Mouse (Mus musculus) ZHBTc4 (cell line): ENCODE results near the gene 6030468B19Rik.
"Not testable (repeated sequence)": the region's sequence is repeated elsewhere in the genome, so short reads cannot be mapped to it uniquely, and the experiment has no call there.

ENCODE experiments used
- DNase-seq: peaks from one replicate; pipeline ENCODE4 v3.0.0-alpha.2; 2011; ENCODE audit warnings: low read depth, low spot score

Gene 6030468B19Rik

GRCm38 (mm10) chr11:117778851-117779433 lies 18.5 kb upstream of the 6030468B19Rik start:
- peak; percentile 62 for DNase-seq

- DNase-seq = peak; percentile 46
Observed at GRCm38 (mm10) chr11:117779434-117780198, 17.8 kb upstream of the 6030468B19Rik start.

GRCm38 (mm10) chr11:117780199-117780515 lies 17.3 kb upstream of the 6030468B19Rik start:
- peak; percentile 40 for DNase-seq

GRCm38 (mm10) chr11:117780582-117781111 lies 16.8 kb upstream of the 6030468B19Rik start:
- DNase-seq = peak; percentile 95

DNA sequence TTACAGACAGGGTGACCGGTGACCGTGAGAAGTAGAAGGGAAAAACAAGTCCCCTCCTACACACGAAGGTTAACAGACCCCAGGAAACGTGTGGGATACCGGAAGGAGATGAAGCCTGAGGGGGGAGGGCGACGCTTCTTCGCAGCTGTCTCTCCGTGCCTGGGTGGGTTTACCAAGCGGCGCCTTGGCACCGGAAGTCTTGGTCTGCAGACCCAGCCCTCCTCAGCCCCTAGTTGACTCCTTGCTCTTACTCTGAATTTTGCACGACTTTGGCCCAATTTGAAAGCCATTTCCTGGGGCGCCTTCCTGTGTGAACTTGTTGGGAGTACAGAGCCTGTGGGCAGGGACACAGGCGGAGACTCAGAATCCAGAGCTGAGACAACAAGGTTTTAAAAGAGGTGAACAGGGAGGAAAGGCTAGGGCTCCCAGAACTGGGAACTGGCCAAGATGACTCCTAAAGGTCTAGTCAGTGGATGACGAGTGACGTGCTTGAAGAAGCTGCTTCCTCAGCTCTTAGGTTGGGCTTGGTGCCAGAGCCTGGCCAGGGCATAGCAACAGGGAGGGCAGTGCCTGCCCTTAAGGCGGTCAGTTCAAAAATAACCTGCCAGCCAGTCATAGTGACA lies 16.1 kb upstream of the 6030468B19Rik start:
- no peak for DNase-seq

- peak; percentile 29 for DNase-seq
Observed at GRCm38 (mm10) chr11:117781993-117782704, 15.3 kb upstream of the 6030468B19Rik start, which contains the start of the genes Tmc8 and Tmc6. Gene Tmc8, plus strand, starts transcription at chr11:117782076. Gene Tmc6, minus strand, starts transcription at chr11:117782198.

DNA sequence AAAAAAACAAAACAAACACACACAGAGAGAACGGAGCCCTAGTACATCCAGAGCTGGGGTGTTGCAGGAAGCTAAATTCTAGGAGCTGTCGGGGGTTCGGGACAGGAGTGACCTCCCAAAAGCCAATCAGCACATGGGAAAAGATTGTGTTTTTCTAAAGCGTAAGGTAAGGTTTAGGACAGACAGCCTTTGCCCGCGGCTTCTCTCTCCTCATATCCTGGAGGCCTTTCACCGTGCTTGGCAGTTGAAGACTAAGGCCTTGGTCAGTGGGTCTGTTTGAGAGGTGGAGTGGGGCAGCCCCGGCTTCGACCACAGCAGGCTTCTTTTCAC lies 14.8 kb upstream of the 6030468B19Rik start:
- DNase-seq = no peak

DNA sequence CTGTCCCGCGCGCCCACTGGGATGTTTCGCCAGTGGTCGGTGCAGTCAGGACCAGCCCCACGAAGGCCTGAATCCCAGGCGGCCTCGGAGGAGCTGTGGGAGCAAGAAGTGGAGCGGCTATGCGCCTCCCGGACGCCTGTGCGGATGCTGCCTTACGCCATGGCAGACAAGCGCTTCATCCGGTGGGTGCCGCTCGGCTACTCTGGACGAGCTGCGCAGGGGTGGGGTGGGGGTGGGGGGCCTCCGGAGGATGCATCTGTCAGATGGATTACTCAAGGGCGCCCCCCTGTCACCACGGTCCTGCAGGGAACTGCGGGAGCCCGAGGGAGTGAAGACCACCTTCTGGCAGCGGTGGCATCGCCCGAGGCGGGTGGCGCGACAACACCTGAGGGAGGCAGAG lies 14.4 kb upstream of the 6030468B19Rik start:
- peak; percentile 78 for DNase-seq

GRCm38 (mm10) chr11:117783683-117784309 lies 13.7 kb upstream of the 6030468B19Rik start:
- DNase-seq = no peak

GRCm38 (mm10) chr11:117786294-117786693 lies 11.2 kb upstream of the 6030468B19Rik start:
- peak; percentile 87 for DNase-seq

GRCm38 (mm10) chr11:117788481-117788880 lies 9.0 kb upstream of the 6030468B19Rik start:
- DNase-seq = not testable (repeated sequence)

- DNase-seq = peak; percentile 85
Observed at GRCm38 (mm10) chr11:117790286-117790685, 7.2 kb upstream of the 6030468B19Rik start.

- DNase-seq = peak; percentile 68
Observed at GRCm38 (mm10) chr11:117790703-117791440, 6.6 kb upstream of the 6030468B19Rik start.

DNA sequence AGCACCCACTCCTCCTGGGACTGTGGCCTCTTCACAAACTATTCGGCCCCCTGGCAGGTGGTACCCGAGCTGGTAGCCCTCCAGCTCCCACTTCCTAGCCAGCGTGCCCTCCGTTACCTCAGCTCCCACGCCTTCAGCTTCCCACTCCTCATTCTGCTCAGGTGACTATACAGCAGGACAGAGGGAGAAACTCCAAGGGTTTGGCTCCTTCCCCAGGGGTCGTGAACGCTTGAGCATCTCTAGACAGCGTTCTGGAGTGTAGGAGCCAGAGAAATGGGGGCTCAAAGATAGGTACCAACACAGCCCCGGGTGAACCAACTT lies 6.1 kb upstream of the 6030468B19Rik start:
- no peak for DNase-seq

- DNase-seq = peak; percentile 97
Observed at GRCm38 (mm10) chr11:117792281-117792888, 5.1 kb upstream of the 6030468B19Rik start.

- DNase-seq = peak; percentile 39
Observed at GRCm38 (mm10) chr11:117794035-117794551, 3.4 kb upstream of the 6030468B19Rik start.

- no peak for DNase-seq
Observed at GRCm38 (mm10) chr11:117796954-117797353, 506 bp upstream of the 6030468B19Rik start.

DNA sequence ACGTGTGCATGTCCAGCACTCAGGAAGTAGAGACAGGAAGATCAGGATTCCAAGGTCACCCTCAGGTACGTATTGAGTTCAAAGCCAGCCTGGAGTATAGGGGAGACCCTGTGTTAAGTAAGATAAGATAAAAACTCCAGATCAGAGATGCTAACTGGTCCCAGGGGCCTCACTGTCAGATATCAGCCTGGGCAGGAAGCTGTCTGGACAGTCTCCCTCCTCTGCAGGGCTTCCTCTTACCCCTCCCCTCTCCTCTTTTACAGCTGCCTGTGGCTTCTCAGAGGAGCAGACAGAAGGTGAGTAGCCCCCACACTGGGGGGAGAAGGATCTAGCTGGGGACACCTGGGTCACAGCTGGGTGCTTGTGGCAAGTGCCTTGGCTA lies 691 bp downstream of the 6030468B19Rik start:
- no peak for DNase-seq

DNA sequence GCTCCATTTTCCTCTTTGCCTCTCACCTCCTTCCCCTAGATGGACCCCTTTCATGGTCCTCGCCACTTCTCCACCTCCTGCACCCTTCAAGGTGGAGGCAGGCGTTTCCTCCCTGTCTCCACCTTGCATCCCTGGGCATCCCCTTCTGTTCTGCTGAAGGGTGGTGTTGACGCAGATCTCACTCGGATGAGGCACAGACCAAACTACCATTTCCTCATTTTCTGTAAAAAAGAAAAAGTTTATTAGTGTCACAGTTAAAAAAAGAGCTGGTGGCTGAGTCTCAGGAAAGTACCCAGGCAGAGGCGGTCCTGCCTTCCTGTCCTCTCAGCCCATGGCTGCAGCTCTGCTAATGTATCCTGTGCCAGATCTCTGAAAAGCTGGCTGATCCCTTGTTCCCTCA lies 1.7 kb downstream of the 6030468B19Rik start:
- DNase-seq = no peak

DNA sequence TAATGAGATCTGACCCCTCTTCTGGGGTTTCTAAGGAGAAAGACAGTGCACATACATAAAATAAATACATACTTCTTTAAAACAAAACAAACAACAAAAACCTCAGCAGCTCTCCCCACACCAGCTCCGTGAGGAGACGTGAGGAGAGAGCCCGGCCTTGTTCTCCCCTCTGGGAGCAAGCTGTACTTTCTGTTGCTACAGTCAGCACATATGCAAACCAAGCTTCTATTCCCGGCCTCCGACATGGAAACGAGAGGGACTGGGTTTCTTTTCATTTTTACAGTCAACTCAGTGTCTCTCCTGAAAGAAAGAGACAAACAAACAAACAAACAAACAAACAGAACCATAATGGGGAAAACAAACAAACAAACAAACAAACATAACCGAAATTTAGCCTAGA lies 2.6 kb downstream of the 6030468B19Rik start:
- no peak for DNase-seq
